Mouse (Mus musculus) CH12.LX (cell line): Measurements from ENCODE around the gene Tradd. TPM values are rescaled to one million over a fixed set of nuclear protein-coding genes. Genes with fewer than 3 reads are reported as not detected.

ENCODE experiments used
- DNase-seq: peaks from one replicate; pipeline ENCODE4 v3.0.0-alpha.2; 2013; ENCODE audit errors: extremely low read depth
- H3K27ac ChIP-seq: 2 replicates; pipeline ENCODE4 v1.5.1; 2012; ENCODE audit warnings: low read depth, mild to moderate bottlenecking, control low read depth, moderate library complexity; ENCODE audit not compliant: insufficient read depth
- H3K27me3 ChIP-seq: replicated peaks from 2 replicates; pipeline ENCODE3; 2012; ENCODE audit warnings: inconsistent platforms
- H3K36me3 ChIP-seq, 2 experiments: replicated peaks in 1 of 2; 2 replicates each; pipeline versions ENCODE3 to v1.6.1; 2012; ENCODE audit warnings: inconsistent platforms in 1 of 2, low read length in 1 of 2, mild to moderate bottlenecking in 1 of 2, mixed read lengths in 1 of 2, moderate library complexity in 1 of 2; ENCODE audit not compliant: control insufficient read depth in 1 of 2, insufficient read depth in 1 of 2
- H3K4me1 ChIP-seq, 2 experiments: 2 replicates each; pipeline ENCODE4 v1.6.1; 2012; ENCODE audit warnings: inconsistent platforms in 1 of 2, moderate library complexity in 1 of 2; ENCODE audit not compliant: insufficient read depth in 2 of 2, control insufficient read depth in 1 of 2
- H3K4me2 ChIP-seq: 2 replicates; pipeline ENCODE4 v1.6.1; 2012; ENCODE audit warnings: low read depth, mild to moderate bottlenecking, control low read depth; ENCODE audit not compliant: poor library complexity, insufficient read depth, severe bottlenecking
- H3K4me3 ChIP-seq, 3 experiments: fragments of 150-350 bp in 1 of 3; sonication (generic) in 1 of 3; replicated peaks in 1 of 3; 2 replicates each; pipeline versions ENCODE3 to v1.5.1; 2011 to 2012; ENCODE audit warnings: low read depth in 2 of 3, low read length in 2 of 3, mild to moderate bottlenecking in 2 of 3, moderate library complexity in 2 of 3, control low read depth in 1 of 3, improper control_type of control experiment in 1 of 3, inconsistent platforms in 1 of 3, mixed read lengths in 1 of 3; ENCODE audit not compliant: poor library complexity in 1 of 3
- H3K79me2 ChIP-seq: replicated peaks from 2 replicates; pipeline ENCODE4 v1.6.1; 2012; ENCODE audit warnings: mild to moderate bottlenecking, moderate library complexity; ENCODE audit not compliant: control insufficient read depth, poor library complexity, insufficient read depth, severe bottlenecking; ENCODE audit errors: extremely low read depth
- H3K9ac ChIP-seq: 2 replicates; pipeline ENCODE4 v1.6.1; 2012; ENCODE audit warnings: low read depth, mild to moderate bottlenecking, control low read depth, moderate library complexity; ENCODE audit not compliant: insufficient read depth
- H3K9me3 ChIP-seq: replicated peaks from 2 replicates; pipeline ENCODE3; 2012; ENCODE audit warnings: low read length, inconsistent platforms, mixed read lengths
- BHLHE40 ChIP-seq: IDR thresholded peaks from 2 replicates; pipeline ENCODE4 v1.6.1; 2011; ENCODE audit warnings: mild to moderate bottlenecking, low read depth, low read length, improper control_type of control experiment
- CHD1 ChIP-seq: IDR thresholded peaks from 2 replicates; pipeline ENCODE4 v1.6.1; 2012; ENCODE audit warnings: low read depth, low read length, improper control_type of control experiment, inconsistent platforms
- CHD2 ChIP-seq: IDR thresholded peaks from 2 replicates; pipeline ENCODE4 v1.6.1; 2011; ENCODE audit warnings: low read length, improper control_type of control experiment
- E2F4 ChIP-seq: IDR thresholded peaks from 2 replicates; pipeline ENCODE4 v1.6.1; 2011; ENCODE audit warnings: low read depth, low read length, improper control_type of control experiment; ENCODE audit not compliant: insufficient replicate concordance
- ELF1 ChIP-seq: IDR thresholded peaks from 2 replicates; pipeline ENCODE4 v1.6.1; 2014; ENCODE audit warnings: low read depth, mild to moderate bottlenecking, inconsistent platforms, low read length, improper control_type of control experiment
- EP300 ChIP-seq: IDR thresholded peaks from 2 replicates; pipeline ENCODE4 v1.6.1; 2011; ENCODE audit warnings: low read length, improper control_type of control experiment
- IRF4 ChIP-seq: IDR thresholded peaks from 2 replicates; pipeline ENCODE4 v1.6.1; 2014; ENCODE audit warnings: low read depth, mild to moderate bottlenecking, inconsistent platforms, low read length, improper control_type of control experiment
- JUN ChIP-seq: IDR thresholded peaks from 2 replicates; pipeline ENCODE4 v1.6.1; 2011; ENCODE audit warnings: low read depth, mild to moderate bottlenecking, low read length, improper control_type of control experiment, moderate library complexity; ENCODE audit not compliant: insufficient read depth
- JUND ChIP-seq: conservative IDR thresholded peaks from 2 replicates; pipeline ENCODE4 v1.6.1; 2011; ENCODE audit warnings: low read depth, low read length, improper control_type of control experiment
- MAFK ChIP-seq: IDR thresholded peaks from 2 replicates; pipeline ENCODE4 v1.6.1; 2011; ENCODE audit warnings: low read length, improper control_type of control experiment; ENCODE audit not compliant: insufficient replicate concordance
- MAZ ChIP-seq: IDR thresholded peaks from 2 replicates; pipeline ENCODE4 v1.6.1; 2012; ENCODE audit warnings: low read depth, mild to moderate bottlenecking, inconsistent platforms, low read length, improper control_type of control experiment, moderate library complexity
- MEF2A ChIP-seq: IDR thresholded peaks from 2 replicates; pipeline ENCODE4 v1.6.1; 2014; ENCODE audit warnings: low read depth, mild to moderate bottlenecking, inconsistent platforms, low read length, improper control_type of control experiment, borderline replicate concordance
- MXI1 ChIP-seq: IDR thresholded peaks from 2 replicates; pipeline ENCODE4 v1.6.1; 2011; ENCODE audit warnings: mild to moderate bottlenecking, low read depth, low read length, improper control_type of control experiment
- MYC ChIP-seq: IDR thresholded peaks from 2 replicates; pipeline ENCODE4 v1.6.1; 2011; ENCODE audit warnings: low read depth, mild to moderate bottlenecking, improper control_type of control experiment, low read length
- NELFE ChIP-seq: IDR thresholded peaks from 2 replicates; pipeline ENCODE4 v1.6.1; 2011; ENCODE audit warnings: low read depth, low read length, improper control_type of control experiment
- PAX5 ChIP-seq: IDR thresholded peaks from 2 replicates; pipeline ENCODE4 v1.6.1; 2012; ENCODE audit warnings: low read length, inconsistent platforms, mixed read lengths
- POLR2A ChIP-seq: IDR thresholded peaks from 2 replicates; pipeline ENCODE4 v1.6.1; 2011; ENCODE audit warnings: low read depth, mild to moderate bottlenecking, improper control_type of control experiment, low read length
- POLR2AphosphoS2 ChIP-seq: IDR thresholded peaks from 2 replicates; pipeline ENCODE4 v1.6.1; 2011; ENCODE audit warnings: low read depth, low read length, improper control_type of control experiment
- RAD21 ChIP-seq: IDR thresholded peaks from 2 replicates; pipeline ENCODE4 v1.6.1; 2011; ENCODE audit warnings: low read depth, mild to moderate bottlenecking, low read length, improper control_type of control experiment, moderate library complexity
- RCOR1 ChIP-seq: conservative IDR thresholded peaks from 2 replicates; pipeline ENCODE4 v1.6.1; 2012; ENCODE audit warnings: low read depth, mild to moderate bottlenecking, inconsistent platforms, low read length, improper control_type of control experiment
- SIN3A ChIP-seq: IDR thresholded peaks from 2 replicates; pipeline ENCODE4 v1.6.1; 2012; ENCODE audit warnings: low read length, improper control_type of control experiment, inconsistent platforms
- SMC3 ChIP-seq: IDR thresholded peaks from 2 replicates; pipeline ENCODE4 v1.6.1; 2011; ENCODE audit warnings: low read depth, low read length, improper control_type of control experiment
- TBP ChIP-seq: conservative IDR thresholded peaks from 2 replicates; pipeline ENCODE4 v1.6.1; 2011; ENCODE audit warnings: low read depth, low read length, improper control_type of control experiment
- TCF12 ChIP-seq: IDR thresholded peaks from 2 replicates; pipeline ENCODE4 v1.6.1; 2014; ENCODE audit warnings: low read depth, mild to moderate bottlenecking, inconsistent platforms, low read length, improper control_type of control experiment
- UBTF ChIP-seq: IDR thresholded peaks from 2 replicates; pipeline ENCODE4 v1.6.1; 2012; ENCODE audit warnings: low read depth, mild to moderate bottlenecking, inconsistent platforms, low read length, improper control_type of control experiment, moderate library complexity
- USF1 ChIP-seq: IDR thresholded peaks from 2 replicates; pipeline ENCODE4 v1.6.1; 2014; ENCODE audit warnings: low read depth, mild to moderate bottlenecking, inconsistent platforms, low read length, improper control_type of control experiment
- USF2 ChIP-seq: conservative IDR thresholded peaks from 2 replicates; pipeline ENCODE4 v1.6.1; 2011; ENCODE audit warnings: low read depth, low read length, improper control_type of control experiment
- ZKSCAN1 ChIP-seq: IDR thresholded peaks from 2 replicates; pipeline ENCODE4 v1.6.1; 2012; ENCODE audit warnings: low read depth, inconsistent platforms, low read length, improper control_type of control experiment, borderline replicate concordance
- ZMIZ1 ChIP-seq: IDR thresholded peaks from 2 replicates; pipeline ENCODE4 v1.6.1; 2012; ENCODE audit warnings: low read depth, mild to moderate bottlenecking, inconsistent platforms, low read length, improper control_type of control experiment
- ZNF384 ChIP-seq: IDR thresholded peaks from 2 replicates; pipeline ENCODE4 v1.6.1; 2012; ENCODE audit warnings: low read depth, low read length, improper control_type of control experiment, inconsistent platforms
- dilution Hi-C: fragments of 300-500 bp; cut with MboI; formaldehyde crosslinking; loops from 2 replicates; pipeline ENCODE4 v1.14.3; 2020; ENCODE audit warnings: low sequenced_read_pairs; ENCODE audit not compliant: extremely low pct_unique_long_range_greater_than_20kb, extremely low pct_ligation_motif_present
- in situ Hi-C: fragments of 300-500 bp; cut with MboI; formaldehyde crosslinking; loops from 3 replicates; pipeline ENCODE4 v1.14.3; 2019; ENCODE audit warnings: low sequenced_read_pairs, low pct_ligation_motif_present, low pct_unique_long_range_greater_than_20kb, mixed read lengths
- polyA plus RNA-seq: library from polyadenylated mRNA; unstranded; fragments of >175 nt; gene quantifications from 2 replicates; pipeline ENCODE4 v1.2.1, GENCODE M21; 2012; ENCODE audit warnings: low read depth; ENCODE audit not compliant: insufficient read length
- total RNA-seq, 2 experiments: library from RNA; depleted of rRNA; stranded (reverse); fragments of 300-350 nt in 1 of 2; fragments of >200 nt in 1 of 2; gene quantifications; 2 replicates each; pipeline ENCODE4 v1.2.3; 2012 to 2014

Gene Tradd
- total and polyA plus RNA-seq, 3 experiments, result 18.6 to 30.8 (median 20.4) TPM

GRCm38 (mm10) chr8:105254966-105255350 is 9.5 kb downstream of the Tradd start, which contains the start of gene B3gnt9:
Gene B3gnt9, minus strand, starts transcription at chr8:105255153.
- Histone ChIP-seq H3K9ac (peak within 1 kb of the TSS; percentile 22), H3K27ac (peak within 1 kb of the TSS; percentile 18), H3K36me3 (peaks cover 43 to 85% of the 10 kb centered on the region in 2 experiments), H3K27me3 (no peaks in the 10 kb centered on the region), H3K9me3 (no peaks in the 10 kb centered on the region), H3K4me3 (peak within 1 kb of the TSS; percentile 41 to 86 (median 53)), H3K4me2 (peak within 1 kb of the TSS; percentile 69), H3K4me1 (peaks cover 12 to 29% of the 10 kb centered on the region in 2 experiments), H3K79me2 (no peaks in the 10 kb centered on the region)
- TF ChIP-seq MXI1 (peak; percentile 72), USF2 (peak; percentile 68), USF1 (peak; percentile 83), BHLHE40 (peak; percentile 67), SMC3 (no peak), MAZ (peak; percentile 4)
- in situ Hi-C loops (loop anchor here (5.0 kb wide), 1 partner anchor 37 kb away; no protein-coding TSS in a partner anchor), dilution Hi-C loops (no loop called here)
- DNase-seq, result no peak

DNA sequence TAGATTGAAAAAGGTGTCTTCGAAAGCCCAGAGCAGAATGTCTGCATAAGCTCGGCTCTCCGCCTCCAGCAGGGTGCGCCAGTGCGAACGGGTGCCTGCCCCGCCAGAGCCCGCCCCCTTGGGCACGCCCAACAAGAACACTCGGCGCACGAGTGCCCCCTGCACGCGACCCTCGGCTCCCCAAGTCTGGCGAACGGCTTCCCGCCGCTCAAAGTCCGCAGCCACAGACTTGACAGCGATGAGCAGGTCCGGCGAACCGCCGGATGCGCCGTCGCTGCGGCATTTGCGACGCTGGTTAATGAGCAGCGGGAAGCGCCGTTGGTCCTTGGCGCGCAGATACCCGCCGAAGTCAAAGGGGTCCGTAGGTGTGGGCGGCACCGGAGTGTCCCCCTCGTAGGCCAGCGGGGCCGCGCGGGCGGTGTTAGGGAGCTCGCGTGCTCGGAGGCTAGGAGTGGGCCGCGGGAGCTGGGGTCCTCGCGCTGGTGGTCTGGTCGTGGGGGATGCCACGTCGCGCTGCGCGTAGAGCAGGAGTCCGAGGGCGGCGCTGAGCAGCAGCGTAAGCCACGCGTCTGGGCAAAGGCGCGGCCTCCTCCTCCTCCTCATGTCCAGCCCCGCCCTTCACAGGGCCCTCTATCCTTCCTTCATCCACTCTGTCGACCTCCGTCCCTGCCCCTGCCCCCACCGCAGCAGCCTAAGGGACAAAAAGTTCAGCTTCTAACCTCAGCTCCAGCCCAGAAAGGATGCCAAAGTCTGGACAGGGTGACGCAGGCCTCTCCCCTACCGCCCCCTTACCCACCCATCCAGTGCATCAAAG is 10.1 kb downstream of the Tradd start:
- Histone ChIP-seq H3K9ac (peak overlapping the region; percentile 22), H3K27ac (peak overlapping the region; percentile 18), H3K4me1 (peaks cover 8 to 23% of the 10 kb centered on the region in 2 experiments), H3K9me3 (no peaks in the 10 kb centered on the region), H3K79me2 (no peaks in the 10 kb centered on the region), H3K36me3 (peaks cover 46 to 87% of the 10 kb centered on the region in 2 experiments), H3K27me3 (no peaks in the 10 kb centered on the region), H3K4me2 (peak overlapping the region; percentile 69), H3K4me3 (peak overlapping the region; percentile 41 to 86 (median 53))
- dilution Hi-C loops, result no loop called here
- peak; percentile 65 for DNase-seq
- in situ Hi-C loops, result no loop called here
- TF ChIP-seq E2F4 (no peak), POLR2A (peak; percentile 64), ELF1 (no peak), UBTF (no peak; the same call in 1 of the 2 replicates), ZMIZ1 (no peak), RCOR1 (no peak), SIN3A (peak; percentile 47; the same call in 1 of the 2 replicates), USF1 (no peak), MAFK (no peak), NELFE (no peak; the same call in 1 of the 2 replicates), MXI1 (peak; percentile 84), SMC3 (peak; percentile 73), PAX5 (no peak), ZKSCAN1 (no peak), JUN (no peak), MEF2A (no peak), CHD1 (no peak), CHD2 (no peak; the same call in 1 of the 2 replicates), MYC (peak; percentile 10; the same call in 1 of the 2 replicates), RAD21 (peak; percentile 37), EP300 (no peak), MAZ (peak; percentile 52), POLR2AphosphoS2 (no peak), TBP (no peak), IRF4 (peak; percentile 9; the same call in 1 of the 2 replicates), TCF12 (no peak), JUND (no peak), ZNF384 (no peak)
